Mouse (Mus musculus): ENCODE measurements at regions not wholly inside any gene's neighbourhood (a gene's known extent, or its start where the extent isn't known, plus 50 kb on each side); places are given as distances from the start of the nearest gene placed in this dataset.

- no peaks in the 10 kb centered on the region for H3K4me1 ChIP-seq (ENCODE audit: control insufficient read depth in 1 of 2, insufficient read depth in 2 of 2, low read length in 2 of 2)
- no peaks in the 10 kb centered on the region for H3K79me2 ChIP-seq (ENCODE audit: control insufficient read depth, insufficient read depth, low read length, poor library complexity)
- TF ChIP-seq BHLHE40 (IDR thresholded peaks at IDR 0.05; ENCODE audit: borderline replicate concordance, low read depth, low read length): no peak
- no peak for TF ChIP-seq E2F4 (IDR thresholded peaks at IDR 0.05; ENCODE audit: borderline replicate concordance, low read depth, low read length)
- no peak for TF ChIP-seq POLR2AphosphoS2 (IDR thresholded peaks at IDR 0.05; ENCODE audit: low read length)
- no peak for TF ChIP-seq ELF1 (IDR thresholded peaks at IDR 0.05; ENCODE audit: low read depth, low read length)
- H3K9me3 ChIP-seq (replicated peaks; ENCODE audit: insufficient read depth, low read length): no peaks in the 10 kb centered on the region
- DNase-seq (ENCODE audit: low read depth, low spot score): no peak
- no peak overlapping the region for H3K9ac ChIP-seq (ENCODE audit: control insufficient read depth, low read depth, low read length, poor library complexity, severe bottlenecking)
- no peak overlapping the region for H3K4me3 ChIP-seq (ENCODE audit: control insufficient read depth in 1 of 2, insufficient read depth in 1 of 2, low read depth in 2 of 2, low read length in 2 of 2)
- H3K27ac ChIP-seq (ENCODE audit: control insufficient read depth, low read depth, low read length): no peak overlapping the region
- no peaks in the 10 kb centered on the region for H3K36me3 ChIP-seq (ENCODE audit: control insufficient read depth in 1 of 2, insufficient read depth in 2 of 2, low read length in 2 of 2)
- no peaks in the 10 kb centered on the region for H3K27me3 ChIP-seq (ENCODE audit: control insufficient read depth in 1 of 2, insufficient read depth in 2 of 2, low read length in 2 of 2)
Measured at GRCm38 (mm10) chr3:136427427-136427826, 101.6 kb upstream of the Bank1 start.

DNA sequence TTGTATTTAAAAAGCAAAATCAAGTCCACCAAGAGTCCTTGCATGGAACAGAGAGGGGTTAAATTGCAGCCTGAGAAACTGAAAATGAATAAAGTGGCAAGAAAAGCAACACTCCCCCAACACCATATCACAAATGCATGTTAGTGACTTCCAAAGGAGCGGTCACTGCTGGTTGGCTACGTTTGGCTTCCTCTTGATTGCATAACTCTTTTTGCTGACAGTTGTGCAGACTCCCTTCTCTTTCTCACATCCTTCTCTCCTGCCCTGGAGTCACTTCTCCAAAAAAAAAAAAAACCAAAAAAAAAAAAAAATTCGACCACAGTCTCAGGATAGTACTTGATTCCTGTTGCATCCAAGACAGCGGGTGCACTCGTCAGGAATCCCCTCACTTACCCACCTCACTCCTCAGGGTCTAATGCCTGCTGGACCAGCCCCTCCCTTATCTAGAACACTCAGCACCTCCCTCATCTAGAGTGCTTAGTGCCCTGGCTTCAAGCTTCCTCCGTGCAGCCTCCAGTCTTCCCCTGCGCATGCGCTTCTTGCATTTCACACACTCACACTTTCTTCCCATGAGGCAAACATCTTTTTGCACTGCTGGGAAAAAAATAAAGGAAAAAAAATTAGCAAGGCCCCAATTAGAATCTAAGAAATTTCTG is 100.8 kb upstream of the Bank1 start:
- H3K79me2 ChIP-seq (ENCODE audit: control insufficient read depth, insufficient read depth, low read length, poor library complexity): no peaks in the 10 kb centered on the region
- no peak for DNase-seq (ENCODE audit: low read depth, low spot score)
- H3K4me3 ChIP-seq (ENCODE audit: control insufficient read depth in 1 of 2, insufficient read depth in 1 of 2, low read depth in 2 of 2, low read length in 2 of 2): no peak overlapping the region
- no peaks in the 10 kb centered on the region for H3K36me3 ChIP-seq (ENCODE audit: control insufficient read depth in 1 of 2, insufficient read depth in 2 of 2, low read length in 2 of 2)
- no peaks in the 10 kb centered on the region for H3K27me3 ChIP-seq (ENCODE audit: control insufficient read depth in 1 of 2, insufficient read depth in 2 of 2, low read length in 2 of 2)
- no peak overlapping the region for H3K9ac ChIP-seq (ENCODE audit: control insufficient read depth, low read depth, low read length, poor library complexity, severe bottlenecking)
- no peak overlapping the region for H3K27ac ChIP-seq (ENCODE audit: control insufficient read depth, low read depth, low read length)
- H3K4me1 ChIP-seq (ENCODE audit: control insufficient read depth in 1 of 2, insufficient read depth in 2 of 2, low read length in 2 of 2): no peaks in the 10 kb centered on the region
- TF ChIP-seq CHD1 (IDR thresholded peaks at IDR 0.05; ENCODE audit: low read depth, low read length): no peak
- no peaks in the 10 kb centered on the region for H3K9me3 ChIP-seq (replicated peaks; ENCODE audit: insufficient read depth, low read length)

- no peak overlapping the region for H3K4me3 ChIP-seq (ENCODE audit: control insufficient read depth in 1 of 2, insufficient read depth in 1 of 2, low read depth in 2 of 2, low read length in 2 of 2)
- no peaks in the 10 kb centered on the region for H3K27me3 ChIP-seq (ENCODE audit: control insufficient read depth in 1 of 2, insufficient read depth in 2 of 2, low read length in 2 of 2)
- no peak for TF ChIP-seq MYC (IDR thresholded peaks at IDR 0.05; ENCODE audit: low read depth, low read length)
- no peak for TF ChIP-seq RAD21 (IDR thresholded peaks at IDR 0.05; ENCODE audit: low read depth, low read length)
- no peak for TF ChIP-seq USF1 (IDR thresholded peaks at IDR 0.05; ENCODE audit: low read depth, low read length)
- TF ChIP-seq ZC3H11A (IDR thresholded peaks at IDR 0.05; ENCODE audit: low read depth, low read length): no peak
- TF ChIP-seq UBTF (IDR thresholded peaks at IDR 0.05; ENCODE audit: borderline replicate concordance, insufficient read depth, low read depth, low read length): no peak
- TF ChIP-seq EP300 (IDR thresholded peaks at IDR 0.05; ENCODE audit: low read depth in 1 of 2, low read length in 2 of 2): no peak
- no peak for TF ChIP-seq ZNF384 (IDR thresholded peaks at IDR 0.05; ENCODE audit: low read depth, low read length)
- no peak for TF ChIP-seq HCFC1 (IDR thresholded peaks at IDR 0.05; ENCODE audit: low read depth, low read length)
- H3K27ac ChIP-seq (ENCODE audit: control insufficient read depth, low read depth, low read length): no peak overlapping the region
- H3K9ac ChIP-seq (ENCODE audit: control insufficient read depth, low read depth, low read length, poor library complexity, severe bottlenecking): no peak overlapping the region
- no peaks in the 10 kb centered on the region for H3K79me2 ChIP-seq (ENCODE audit: control insufficient read depth, insufficient read depth, low read length, poor library complexity)
- no peaks in the 10 kb centered on the region for H3K9me3 ChIP-seq (replicated peaks; ENCODE audit: insufficient read depth, low read length)
- no peaks in the 10 kb centered on the region for H3K4me1 ChIP-seq (ENCODE audit: control insufficient read depth in 1 of 2, insufficient read depth in 2 of 2, low read length in 2 of 2)
- no peak for DNase-seq (ENCODE audit: low read depth, low spot score)
- H3K36me3 ChIP-seq (ENCODE audit: control insufficient read depth in 1 of 2, insufficient read depth in 2 of 2, low read length in 2 of 2): no peaks in the 10 kb centered on the region
Measured at GRCm38 (mm10) chr3:136421969-136422614, 96.2 kb upstream of the Bank1 start.
